Mouse (Mus musculus): ENCODE data around the gene C030005K15Rik. TPM values are rescaled to one million over a fixed set of nuclear protein-coding genes. Genes with fewer than 3 reads are reported as not detected.
"Not testable (repeated sequence)": the region's sequence is repeated elsewhere in the genome, so short reads cannot be mapped to it uniquely, and the experiment has no call there.

C030005K15Rik gene
- polyA plus RNA-seq (2011; ENCODE audit: insufficient read depth, insufficient read length, low read depth, missing spikeins), result not detected in 2 replicates

GRCm38 (mm10) chr10:97726655-97727054 is at the start of gene C030005K15Rik:
C030005K15Rik (minus strand) TSS chr10:97726755.
- H3K9ac ChIP-seq (ENCODE audit: low read depth, poor library complexity, severe bottlenecking); H3K27me3 ChIP-seq (ENCODE audit: control insufficient read depth, insufficient read depth, low read length, poor library complexity, severe bottlenecking); H3K36me3 ChIP-seq (ENCODE audit: control insufficient read depth, insufficient read depth, low read length, poor library complexity, severe bottlenecking); H3K4me3 ChIP-seq (ENCODE audit: low read depth, low read length); H3K4me1 ChIP-seq (ENCODE audit: control insufficient read depth, insufficient read depth, low read length); H3K9me3 ChIP-seq (replicated peaks; ENCODE audit: control insufficient read depth, insufficient read depth, low read length, poor library complexity, severe bottlenecking); H3K27ac ChIP-seq (ENCODE audit: insufficient read depth, low read length): not testable (repeated sequence)

GRCm38 (mm10) chr10:97768171-97768749 is 41.7 kb upstream of the C030005K15Rik start:
- Histone ChIP-seq H3K9me3 (replicated peaks; ENCODE audit: control insufficient read depth, insufficient read depth, low read length, poor library complexity, severe bottlenecking) (no peaks in the 10 kb centered on the region), H3K9ac (ENCODE audit: low read depth, poor library complexity, severe bottlenecking) (no peak overlapping the region), H3K27me3 (ENCODE audit: control insufficient read depth, insufficient read depth, low read length, poor library complexity, severe bottlenecking) (no peaks in the 10 kb centered on the region), H3K4me1 (ENCODE audit: control insufficient read depth, insufficient read depth, low read length) (no peaks in the 10 kb centered on the region), H3K4me3 (ENCODE audit: low read depth, low read length) (no peak overlapping the region), H3K36me3 (ENCODE audit: control insufficient read depth, insufficient read depth, low read length, poor library complexity, severe bottlenecking) (no peaks in the 10 kb centered on the region), H3K27ac (ENCODE audit: insufficient read depth, low read length) (no peak overlapping the region)
- TF ChIP-seq CTCF (IDR thresholded peaks at IDR 0.05; ENCODE audit: low read depth, low read length) (no peak), POLR2A (IDR thresholded peaks at IDR 0.05; ENCODE audit: insufficient read depth, low read length) (no peak), EP300 (IDR thresholded peaks at IDR 0.05; ENCODE audit: insufficient read depth, low read depth, low read length) (no peak)

GRCm38 (mm10) chr10:97753821-97754220 is 27.3 kb upstream of the C030005K15Rik start:
- Histone ChIP-seq H3K9me3 (replicated peaks; ENCODE audit: control insufficient read depth, insufficient read depth, low read length, poor library complexity, severe bottlenecking) (no peaks in the 10 kb centered on the region), H3K9ac (ENCODE audit: low read depth, poor library complexity, severe bottlenecking) (no peak overlapping the region), H3K4me3 (ENCODE audit: low read depth, low read length) (no peak overlapping the region), H3K27me3 (ENCODE audit: control insufficient read depth, insufficient read depth, low read length, poor library complexity, severe bottlenecking) (no peaks in the 10 kb centered on the region; the same call in 1 of the 2 replicates), H3K36me3 (ENCODE audit: control insufficient read depth, insufficient read depth, low read length, poor library complexity, severe bottlenecking) (no peaks in the 10 kb centered on the region), H3K4me1 (ENCODE audit: control insufficient read depth, insufficient read depth, low read length) (no peaks in the 10 kb centered on the region), H3K27ac (ENCODE audit: insufficient read depth, low read length) (no peak overlapping the region)
- TF ChIP-seq EP300 (IDR thresholded peaks at IDR 0.05; ENCODE audit: insufficient read depth, low read depth, low read length), result no peak
- TF ChIP-seq POLR2A (IDR thresholded peaks at IDR 0.05; ENCODE audit: insufficient read depth, low read length), result no peak
- TF ChIP-seq CTCF (IDR thresholded peaks at IDR 0.05; ENCODE audit: low read depth, low read length), result no peak

- TF ChIP-seq CTCF (IDR thresholded peaks at IDR 0.05; ENCODE audit: low read depth, low read length) (no peak), EP300 (IDR thresholded peaks at IDR 0.05; ENCODE audit: insufficient read depth, low read depth, low read length) (no peak), POLR2A (IDR thresholded peaks at IDR 0.05; ENCODE audit: insufficient read depth, low read length) (no peak)
- H3K36me3 ChIP-seq (ENCODE audit: control insufficient read depth, insufficient read depth, low read length, poor library complexity, severe bottlenecking), result no peaks in the 10 kb centered on the region
Observed at GRCm38 (mm10) chr10:97747231-97747630, 20.7 kb upstream of the C030005K15Rik start.

GRCm38 (mm10) chr10:97725929-97726328 is 626 bp downstream of the C030005K15Rik start:
- TF ChIP-seq POLR2A (IDR thresholded peaks at IDR 0.05; ENCODE audit: insufficient read depth, low read length) (no peak), EP300 (IDR thresholded peaks at IDR 0.05; ENCODE audit: insufficient read depth, low read depth, low read length) (no peak), CTCF (IDR thresholded peaks at IDR 0.05; ENCODE audit: low read depth, low read length) (no peak)
- no peak overlapping the region for H3K27ac ChIP-seq (ENCODE audit: insufficient read depth, low read length)
- no peaks in the 10 kb centered on the region for H3K9me3 ChIP-seq (replicated peaks; ENCODE audit: control insufficient read depth, insufficient read depth, low read length, poor library complexity, severe bottlenecking)
- no peak overlapping the region for H3K4me3 ChIP-seq (ENCODE audit: low read depth, low read length)
- no peaks in the 10 kb centered on the region for H3K36me3 ChIP-seq (ENCODE audit: control insufficient read depth, insufficient read depth, low read length, poor library complexity, severe bottlenecking)
- H3K4me1 ChIP-seq (ENCODE audit: control insufficient read depth, insufficient read depth, low read length), result no peaks in the 10 kb centered on the region
- no peak overlapping the region for H3K9ac ChIP-seq (ENCODE audit: low read depth, poor library complexity, severe bottlenecking)
- no peaks in the 10 kb centered on the region for H3K27me3 ChIP-seq (ENCODE audit: control insufficient read depth, insufficient read depth, low read length, poor library complexity, severe bottlenecking)

More at GRCm38 (mm10) chr10:97747231-97747630, 20.7 kb upstream of the C030005K15Rik start:
- Histone ChIP-seq H3K4me1 (ENCODE audit: control insufficient read depth, insufficient read depth, low read length) (no peaks in the 10 kb centered on the region), H3K9ac (ENCODE audit: low read depth, poor library complexity, severe bottlenecking) (no peak overlapping the region), H3K27me3 (ENCODE audit: control insufficient read depth, insufficient read depth, low read length, poor library complexity, severe bottlenecking) (no peaks in the 10 kb centered on the region), H3K9me3 (replicated peaks; ENCODE audit: control insufficient read depth, insufficient read depth, low read length, poor library complexity, severe bottlenecking) (no peaks in the 10 kb centered on the region), H3K27ac (ENCODE audit: insufficient read depth, low read length) (no peak overlapping the region), H3K4me3 (ENCODE audit: low read depth, low read length) (no peak overlapping the region)

- Histone ChIP-seq H3K4me1 (ENCODE audit: control insufficient read depth, insufficient read depth, low read length) (no peaks in the 10 kb centered on the region), H3K9me3 (replicated peaks; ENCODE audit: control insufficient read depth, insufficient read depth, low read length, poor library complexity, severe bottlenecking) (no peaks in the 10 kb centered on the region), H3K27me3 (ENCODE audit: control insufficient read depth, insufficient read depth, low read length, poor library complexity, severe bottlenecking) (no peaks in the 10 kb centered on the region), H3K27ac (ENCODE audit: insufficient read depth, low read length) (no peak overlapping the region), H3K36me3 (ENCODE audit: control insufficient read depth, insufficient read depth, low read length, poor library complexity, severe bottlenecking) (no peaks in the 10 kb centered on the region), H3K9ac (ENCODE audit: low read depth, poor library complexity, severe bottlenecking) (no peak overlapping the region), H3K4me3 (ENCODE audit: low read depth, low read length) (no peak overlapping the region)
- TF ChIP-seq EP300 (IDR thresholded peaks at IDR 0.05; ENCODE audit: insufficient read depth, low read depth, low read length), result no peak
- no peak for TF ChIP-seq CTCF (IDR thresholded peaks at IDR 0.05; ENCODE audit: low read depth, low read length)
- no peak for TF ChIP-seq POLR2A (IDR thresholded peaks at IDR 0.05; ENCODE audit: insufficient read depth, low read length)
Observed at GRCm38 (mm10) chr10:97722709-97723108, 3.8 kb downstream of the C030005K15Rik start.

All from ES-Bruce4 (cell line).